8 mouse cellular contexts compared by ENCODE assay signal in genomic region chr2:3714511-3714910, GRCm38 (mm10).
DNase-seq lines count a peak whose midpoint lies in the region; ATAC-seq and TF ChIP-seq lines count a peak whose summit lies in the region.

No protein-coding gene starts in this region.

- H3K27ac ChIP-seq in embryonic facial prominence, embryonic 15.5 days (replicated peaks), result no peak overlapping the region
- no peak overlapping the region; the same call in 1 of the 2 replicates for H3K27ac ChIP-seq in intestine, embryonic 16.5 days (ENCODE audit: low read length)
- no peak overlapping the region for H3K27ac ChIP-seq in neural tube, embryonic 12.5 days

- no peak overlapping the region for H3K9ac ChIP-seq in embryonic facial prominence, embryonic 15.5 days
- H3K9ac ChIP-seq in intestine, embryonic 16.5 days (ENCODE audit: low read depth, low read length), result peak overlapping the region; percentile 91
- peak overlapping the region; percentile 84 for H3K9ac ChIP-seq in neural tube, embryonic 12.5 days

- WGBS in lung, adult 2 months, result 43% methylated on average over 1 of the region's 1 CpGs
- 38% methylated on average over 1 of the region's 1 CpGs for WGBS in embryonic facial prominence, embryonic 15.5 days
- WGBS in intestine, embryonic 16.5 days, result 59% methylated on average over 1 of the region's 1 CpGs
- 59% methylated on average over 1 of the region's 1 CpGs for WGBS in neural tube, embryonic 12.5 days

- no peak for DNase-seq in lung, adult 2 months
- no peak for DNase-seq in lung, adult 18-20 months
- no peak for DNase-seq in layer of hippocampus, adult 8-10 months (ENCODE audit: low spot score in 2 of 2)
- no peak for DNase-seq in gastrocnemius, postnatal 10 days
- no peak for DNase-seq in cerebellum, adult 18-20 months

- no peak for TF ChIP-seq POLR2A in lung, adult 2 months (IDR thresholded peaks at IDR 0.05; ENCODE audit: borderline replicate concordance, extremely low read depth, low read depth, low read length)

- H3K4me1 ChIP-seq in lung, adult 2 months (ENCODE audit: control insufficient read depth, insufficient read depth, low read length), result no peaks in the 10 kb centered on the region
- peaks cover 43% of the 10 kb centered on the region for H3K4me1 ChIP-seq in embryonic facial prominence, embryonic 15.5 days
- peaks cover 26% of the 10 kb centered on the region for H3K4me1 ChIP-seq in intestine, embryonic 16.5 days (ENCODE audit: control insufficient read depth, insufficient read depth, low read length)
- H3K4me1 ChIP-seq in neural tube, embryonic 12.5 days, result peaks cover 14% of the 10 kb centered on the region

- no peak for TF ChIP-seq CTCF in lung, adult 2 months (IDR thresholded peaks at IDR 0.05; ENCODE audit: insufficient read depth, low read length)

- H3K27me3 ChIP-seq in embryonic facial prominence, embryonic 15.5 days, result no peaks in the 10 kb centered on the region
- no peaks in the 10 kb centered on the region for H3K27me3 ChIP-seq in intestine, embryonic 16.5 days (replicated peaks; ENCODE audit: control insufficient read depth, insufficient read depth, low read length)
- no peaks in the 10 kb centered on the region for H3K27me3 ChIP-seq in neural tube, embryonic 12.5 days (replicated peaks)

- H3K9me3 ChIP-seq in embryonic facial prominence, embryonic 15.5 days (replicated peaks), result no peaks in the 10 kb centered on the region
- no peaks in the 10 kb centered on the region for H3K9me3 ChIP-seq in intestine, embryonic 16.5 days (ENCODE audit: control insufficient read depth, low read length)
- no peaks in the 10 kb centered on the region for H3K9me3 ChIP-seq in neural tube, embryonic 12.5 days

- H3K36me3 ChIP-seq in embryonic facial prominence, embryonic 15.5 days, result no peaks in the 10 kb centered on the region
- no peaks in the 10 kb centered on the region for H3K36me3 ChIP-seq in intestine, embryonic 16.5 days (ENCODE audit: control insufficient read depth, insufficient read depth, low read length)
- H3K36me3 ChIP-seq in neural tube, embryonic 12.5 days, result no peaks in the 10 kb centered on the region

- H3K4me3 ChIP-seq in lung, adult 2 months (replicated peaks; ENCODE audit: extremely low read depth, low read depth, low read length), result peak overlapping the region; percentile 79
- peak overlapping the region; percentile 81 for H3K4me3 ChIP-seq in embryonic facial prominence, embryonic 15.5 days (replicated peaks)
- H3K4me3 ChIP-seq in intestine, embryonic 16.5 days (ENCODE audit: low read length), result peak overlapping the region; percentile 66
- peak overlapping the region; percentile 77 for H3K4me3 ChIP-seq in neural tube, embryonic 12.5 days

- peak overlapping the region; percentile 87 for H3K4me2 ChIP-seq in embryonic facial prominence, embryonic 15.5 days (replicated peaks)
- peak overlapping the region; percentile 90 for H3K4me2 ChIP-seq in intestine, embryonic 16.5 days (ENCODE audit: low read depth, low read length)
- peak overlapping the region; percentile 79 for H3K4me2 ChIP-seq in neural tube, embryonic 12.5 days (replicated peaks)

- ATAC-seq in embryonic facial prominence, embryonic 15.5 days (ENCODE audit: insufficient number of reproducible peaks, low FRiP score, low TSS enrichment, low read depth), result no peak
- no peak for ATAC-seq in intestine, embryonic 16.5 days
- no peak for ATAC-seq in neural tube, embryonic 12.5 days (ENCODE audit: low FRiP score, low read depth)
